Mouse (Mus musculus) neural tube, embryonic 12.5 days (tissue): ENCODE measurements around the gene Miox. TPM values are rescaled to one million over a fixed set of nuclear protein-coding genes. Genes with fewer than 3 reads are reported as not detected.
A peak's percentile ranks its signal among the peaks of the same experiment; 100 is the strongest.

Experiments used
- ATAC-seq: fragments of 200-750 bp; cut with Nextera tagmentation; 2 replicates; pipeline ENCODE4 v1.8.0; 2017; ENCODE audit warnings: low read depth, mild to moderate bottlenecking, moderate TSS enrichment, moderate library complexity; ENCODE audit not compliant: low FRiP score
- H3K27ac ChIP-seq: fragments of 300-500 bp; sonication (generic); 2 replicates; pipeline ENCODE4 v1.5.1; 2016
- H3K27me3 ChIP-seq: fragments of 300-500 bp; sonication (generic); replicated peaks from 2 replicates; pipeline ENCODE4 v1.6.1; 2016; ENCODE audit warnings: mild to moderate bottlenecking
- H3K36me3 ChIP-seq: fragments of 300-500 bp; sonication (generic); 2 replicates; pipeline ENCODE4 v1.6.1; 2016; ENCODE audit warnings: mild to moderate bottlenecking
- H3K4me1 ChIP-seq: fragments of 300-500 bp; sonication (generic); 2 replicates; pipeline ENCODE4 v1.6.1; 2016
- H3K4me2 ChIP-seq: fragments of 300-500 bp; sonication (generic); replicated peaks from 2 replicates; pipeline ENCODE4 v1.6.1; 2016; ENCODE audit warnings: mild to moderate bottlenecking
- H3K4me3 ChIP-seq: fragments of 300-500 bp; sonication (generic); 2 replicates; pipeline ENCODE4 v1.5.1; 2016
- H3K9ac ChIP-seq: fragments of 300-500 bp; sonication (generic); 2 replicates; pipeline ENCODE4 v1.6.1; 2016; ENCODE audit warnings: mild to moderate bottlenecking
- H3K9me3 ChIP-seq: fragments of 300-500 bp; sonication (generic); 2 replicates; pipeline ENCODE4 v1.6.1; 2016; ENCODE audit warnings: mild to moderate bottlenecking
- WGBS: fragments of 180-500 bp; shearing (Covaris S2); methylation state at CpG from one replicate; pipeline ENCODE4 v1.1.7; 2016; 5-methylcytosine and 5-hydroxymethylcytosine counted together
- polyA plus RNA-seq: library from polyadenylated mRNA; unstranded; fragments of >200 nt; fragmentation: Nextera tagmentation; extraction: Ambion mirVana; gene quantifications from 2 replicates; pipeline ENCODE4 v1.2.1, GENCODE M21; 2016

The Miox gene
- polyA plus RNA-seq, 1 experiment from 2014 or later = not detected

DNA sequence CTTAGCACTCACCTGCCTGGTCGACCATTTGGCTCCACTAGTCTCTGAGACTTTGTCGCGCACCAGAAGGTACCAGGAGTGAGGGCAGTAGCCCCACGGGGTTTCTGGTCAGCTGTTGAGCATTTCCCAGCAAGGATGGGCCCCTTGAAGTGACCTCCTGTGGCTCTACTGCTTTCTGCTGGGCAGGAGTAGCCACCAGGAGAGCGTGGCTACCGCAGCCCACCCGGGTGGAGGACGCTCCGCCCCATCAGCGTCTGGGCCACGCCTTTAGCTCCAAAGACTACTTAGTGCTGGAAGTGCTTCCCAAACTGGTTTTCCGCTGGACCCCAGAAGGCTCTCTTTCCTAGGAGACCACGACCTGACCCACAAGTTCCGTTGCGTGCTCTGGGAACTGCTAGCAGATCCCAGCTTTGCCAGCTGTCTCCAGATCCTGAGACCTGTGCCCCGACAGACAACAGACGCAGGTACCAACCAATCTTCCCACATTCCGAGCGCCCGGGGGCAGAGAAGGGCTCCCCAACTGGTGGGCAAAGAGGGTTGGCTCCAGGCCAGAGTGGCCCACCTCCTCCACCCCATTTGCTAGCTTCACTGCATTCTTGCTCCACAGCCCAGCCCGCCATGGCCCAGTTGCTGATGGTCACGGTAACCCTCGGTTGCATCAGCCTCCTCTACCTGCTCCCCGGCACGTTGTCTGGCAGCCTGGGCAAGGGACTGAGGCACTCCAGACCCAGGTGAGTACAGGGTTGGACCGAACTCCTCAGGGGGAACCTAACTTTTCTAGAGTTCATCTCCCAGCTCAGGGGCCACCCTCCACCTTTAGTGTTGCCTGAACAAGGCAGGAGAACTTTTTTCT, 11.3 kb upstream of the Miox start, which contains the start of gene Adm2:
Gene Adm2 (plus strand): TSS at position 51 of the 853 bp plus-strand sequence.
- H3K4me3 ChIP-seq = no peak within 1 kb of the TSS; the same call in 1 of the 2 replicates
- H3K36me3 ChIP-seq = no peaks in the 10 kb centered on the region
- H3K4me2 ChIP-seq = peak within 1 kb of the TSS; percentile 42
- peaks cover 15% of the 10 kb centered on the region for H3K27me3 ChIP-seq
- peaks cover 4% of the 10 kb centered on the region; the same call in 1 of the 2 replicates for H3K4me1 ChIP-seq
- ATAC-seq = no peak
- H3K9me3 ChIP-seq = no peaks in the 10 kb centered on the region
- WGBS = 8% methylated on average over 26 of the region's 26 CpGs
- H3K9ac ChIP-seq = no peak within 1 kb of the TSS
- H3K27ac ChIP-seq = no peak within 1 kb of the TSS

DNA sequence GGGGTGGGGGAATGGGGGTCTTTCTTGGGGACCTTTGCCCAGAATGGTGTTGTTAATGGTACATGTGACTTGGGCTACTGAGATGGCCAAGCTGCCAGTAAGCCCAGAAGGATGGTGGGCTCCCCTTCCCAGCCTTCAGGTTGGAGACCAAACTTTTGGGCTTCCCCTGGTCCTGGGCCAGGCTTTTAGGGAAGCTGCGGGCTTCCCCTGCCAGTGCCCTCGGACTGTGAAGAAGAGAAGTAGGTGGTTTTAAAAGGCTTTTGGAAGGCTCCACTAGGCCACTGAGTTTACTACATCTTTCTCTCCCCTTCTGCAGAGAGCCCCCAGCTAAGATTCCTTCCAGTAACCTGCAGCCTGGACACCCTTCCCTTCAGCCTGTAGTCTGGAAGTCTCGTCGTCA, 10.5 kb upstream of the Miox start:
- no peak overlapping the region for H3K4me3 ChIP-seq
- H3K4me1 ChIP-seq = peaks cover 4% of the 10 kb centered on the region; the same call in 1 of the 2 replicates
- ATAC-seq = no peak
- 91% methylated on average over 4 of the region's 4 CpGs for WGBS
- H3K27me3 ChIP-seq = peaks cover 15% of the 10 kb centered on the region
- H3K27ac ChIP-seq = no peak overlapping the region
- no peaks in the 10 kb centered on the region for H3K9me3 ChIP-seq
- H3K36me3 ChIP-seq = no peaks in the 10 kb centered on the region
- no peak overlapping the region for H3K4me2 ChIP-seq
- H3K9ac ChIP-seq = no peak overlapping the region

DNA sequence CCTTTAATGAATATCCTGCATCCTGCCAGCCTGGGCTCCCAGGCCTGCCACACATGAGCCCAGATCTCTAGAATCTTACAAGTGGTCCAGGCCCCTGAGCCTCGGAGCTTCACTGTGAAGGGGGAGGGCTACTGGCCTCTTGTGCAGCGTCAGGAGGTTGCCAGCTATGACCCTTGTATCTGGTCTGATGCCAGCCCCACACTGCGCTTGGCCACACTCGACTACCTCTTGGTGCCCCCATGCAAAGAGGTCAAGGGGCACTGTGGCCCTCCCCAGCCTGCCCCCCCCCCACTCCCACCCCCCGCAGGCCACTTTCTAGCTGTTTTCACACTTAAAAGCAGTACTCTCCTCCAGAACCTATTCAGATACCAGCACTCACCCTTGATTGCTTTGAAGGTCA, 7.8 kb upstream of the Miox start:
- peaks cover 4% of the 10 kb centered on the region; the same call in 1 of the 2 replicates for H3K4me1 ChIP-seq
- 74% methylated on average over 5 of the region's 5 CpGs for WGBS
- no peak overlapping the region for H3K4me2 ChIP-seq
- no peak overlapping the region for H3K27ac ChIP-seq
- peaks cover 15% of the 10 kb centered on the region for H3K27me3 ChIP-seq
- no peak overlapping the region for H3K9ac ChIP-seq
- H3K9me3 ChIP-seq = no peaks in the 10 kb centered on the region
- ATAC-seq = no peak
- H3K4me3 ChIP-seq = no peak overlapping the region
- no peaks in the 10 kb centered on the region for H3K36me3 ChIP-seq

DNA sequence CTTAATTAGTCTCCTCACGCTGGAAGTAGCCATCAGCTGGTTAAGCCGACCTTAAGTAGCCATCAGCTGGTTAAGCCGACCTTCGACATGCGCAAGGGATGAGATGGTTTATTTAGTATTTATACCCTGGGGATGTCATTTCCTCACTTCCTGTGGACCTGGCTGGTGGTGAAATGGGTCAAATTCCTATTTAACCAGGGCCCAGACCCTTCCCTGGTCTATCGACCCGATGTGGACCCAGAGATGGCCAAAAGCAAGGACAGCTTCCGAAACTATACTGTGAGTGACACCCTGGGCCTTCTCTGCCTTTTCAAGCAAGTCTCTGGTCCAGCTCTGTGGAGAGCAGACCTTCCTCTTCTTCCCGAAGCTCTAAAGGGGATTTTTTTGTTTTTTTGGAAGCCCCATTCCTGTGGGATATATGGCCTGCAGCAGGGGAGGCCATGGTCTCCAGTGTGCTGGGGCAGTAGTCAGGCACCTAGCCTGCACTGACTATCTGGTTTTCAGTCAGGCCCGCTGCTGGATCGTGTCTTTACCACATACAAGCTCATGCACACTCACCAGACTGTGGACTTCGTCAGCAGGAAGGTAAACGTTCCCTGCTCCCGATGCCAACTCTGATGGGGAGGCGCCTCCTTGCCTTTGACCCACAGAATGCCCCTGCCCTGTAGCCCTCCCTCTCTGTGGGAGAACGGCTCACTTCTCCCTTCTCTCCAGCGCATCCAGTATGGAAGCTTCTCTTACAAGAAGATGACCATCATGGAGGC, 758 bp downstream of the Miox start:
- Histone ChIP-seq H3K27me3 (no peaks in the 10 kb centered on the region), H3K9me3 (no peaks in the 10 kb centered on the region), H3K4me1 (no peaks in the 10 kb centered on the region), H3K27ac (no peak overlapping the region), H3K4me3 (no peak overlapping the region), H3K4me2 (no peak overlapping the region), H3K36me3 (no peaks in the 10 kb centered on the region), H3K9ac (no peak overlapping the region)
- WGBS = 87% methylated on average over 17 of the region's 17 CpGs
- no peak for ATAC-seq

DNA sequence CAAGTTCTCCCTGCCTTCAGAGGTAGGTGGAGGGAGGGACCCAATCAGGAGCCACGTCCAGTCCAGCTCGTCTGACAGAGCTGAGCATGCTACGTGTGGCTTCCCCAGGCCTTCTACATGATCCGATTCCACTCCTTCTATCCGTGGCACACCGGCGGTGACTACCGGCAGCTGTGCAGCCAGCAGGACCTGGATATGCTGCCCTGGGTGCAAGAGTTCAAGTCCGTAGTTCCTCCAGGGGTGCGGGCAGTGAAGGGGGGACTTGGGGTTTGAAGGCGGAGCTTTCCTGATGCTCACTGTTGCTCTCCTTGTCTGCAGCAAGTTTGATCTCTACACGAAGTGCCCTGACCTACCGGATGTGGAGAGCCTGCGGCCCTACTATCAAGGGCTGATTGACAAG, 2.2 kb downstream of the Miox start:
- Histone ChIP-seq H3K9ac (no peak overlapping the region), H3K4me3 (no peak overlapping the region), H3K9me3 (no peaks in the 10 kb centered on the region), H3K27ac (no peak overlapping the region), H3K36me3 (no peaks in the 10 kb centered on the region), H3K4me1 (no peaks in the 10 kb centered on the region), H3K4me2 (no peak overlapping the region), H3K27me3 (no peaks in the 10 kb centered on the region)
- 89% methylated on average over 14 of the region's 14 CpGs for WGBS
- ATAC-seq = no peak

DNA sequence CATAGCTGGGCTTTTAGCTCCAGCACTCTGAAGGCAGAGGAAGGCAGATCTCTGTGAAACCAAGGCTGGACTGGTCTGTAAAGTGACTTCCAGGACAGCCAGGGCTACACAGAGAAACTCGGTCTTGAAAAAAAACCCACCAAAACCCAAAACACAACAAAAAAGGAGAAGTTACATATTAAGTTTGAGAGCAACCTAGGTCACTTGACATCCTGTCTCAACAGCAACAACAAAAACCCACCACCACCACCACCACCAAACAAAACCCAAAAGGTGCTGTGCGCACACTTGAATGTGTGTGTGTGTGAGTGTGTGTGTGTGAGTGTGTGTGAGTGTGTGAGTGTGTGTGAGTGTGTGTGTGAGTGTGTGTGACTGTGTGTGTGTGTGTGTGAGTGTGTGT, 5.5 kb downstream of the Miox start:
- 84% methylated on average over 2 of the region's 2 CpGs for WGBS
- no peak overlapping the region for H3K27ac ChIP-seq
- no peak for ATAC-seq

DNA sequence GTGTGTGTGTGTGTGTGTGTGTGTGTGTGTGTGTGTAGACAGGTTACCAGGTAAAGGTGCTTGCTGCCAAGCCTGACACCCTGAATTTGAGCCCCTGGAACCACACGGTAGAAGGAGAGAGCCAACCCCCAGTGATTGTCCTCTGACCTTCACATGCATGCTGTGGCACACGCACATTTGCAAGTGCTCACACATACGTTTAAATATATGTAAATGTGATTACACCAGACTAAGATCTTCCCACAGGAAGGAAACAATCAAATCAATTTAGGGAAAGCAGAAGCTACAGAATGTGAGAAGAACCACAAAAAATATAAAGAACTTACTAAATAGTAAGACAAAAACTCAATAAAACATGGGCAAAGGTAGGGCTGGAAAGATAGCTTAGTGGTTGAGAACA, 5.9 kb downstream of the Miox start:
- no peak for ATAC-seq
- 85% methylated on average over 3 of the region's 3 CpGs for WGBS
- Histone ChIP-seq H3K4me1 (no peaks in the 10 kb centered on the region), H3K4me2 (no peak overlapping the region), H3K36me3 (no peaks in the 10 kb centered on the region), H3K9ac (no peak overlapping the region), H3K9me3 (no peaks in the 10 kb centered on the region), H3K27me3 (no peaks in the 10 kb centered on the region), H3K27ac (no peak overlapping the region), H3K4me3 (no peak overlapping the region)

More for the DNA sequence above, 5.5 kb downstream of the Miox start:
- no peaks in the 10 kb centered on the region for H3K36me3 ChIP-seq
- H3K4me3 ChIP-seq = no peak overlapping the region
- H3K9me3 ChIP-seq = no peaks in the 10 kb centered on the region
- no peaks in the 10 kb centered on the region for H3K27me3 ChIP-seq
- no peak overlapping the region for H3K9ac ChIP-seq
- H3K4me1 ChIP-seq = no peaks in the 10 kb centered on the region
- no peak overlapping the region for H3K4me2 ChIP-seq

DNA sequence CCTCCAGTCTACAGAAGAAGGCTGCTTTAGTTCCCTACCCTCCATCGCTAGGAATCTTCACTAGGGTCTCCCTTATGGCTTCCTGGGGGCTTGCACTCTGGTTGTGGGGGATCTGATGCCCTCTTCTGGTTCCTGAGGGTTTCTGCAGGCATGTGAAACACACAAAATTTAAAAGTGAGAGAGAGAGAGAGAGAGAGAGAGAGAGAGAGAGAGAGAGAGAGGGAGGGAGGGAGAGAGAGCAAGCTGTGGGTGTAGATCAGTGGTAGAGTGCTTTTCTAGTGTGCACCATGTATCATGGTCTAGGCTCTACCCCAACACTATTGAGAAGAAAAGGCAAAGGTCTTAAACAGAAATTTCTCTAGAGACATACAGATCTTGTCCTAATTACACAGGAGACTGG, 7.5 kb downstream of the Miox start:
- ATAC-seq = no peak
- no peak overlapping the region for H3K27ac ChIP-seq
- H3K4me3 ChIP-seq = no peak overlapping the region
- no peaks in the 10 kb centered on the region for H3K36me3 ChIP-seq
- H3K4me1 ChIP-seq = no peaks in the 10 kb centered on the region
- 48% methylated on average over 1 of the region's 1 CpGs for WGBS
- no peaks in the 10 kb centered on the region for H3K27me3 ChIP-seq
- H3K9ac ChIP-seq = no peak overlapping the region
- H3K4me2 ChIP-seq = no peak overlapping the region
- no peaks in the 10 kb centered on the region for H3K9me3 ChIP-seq

DNA sequence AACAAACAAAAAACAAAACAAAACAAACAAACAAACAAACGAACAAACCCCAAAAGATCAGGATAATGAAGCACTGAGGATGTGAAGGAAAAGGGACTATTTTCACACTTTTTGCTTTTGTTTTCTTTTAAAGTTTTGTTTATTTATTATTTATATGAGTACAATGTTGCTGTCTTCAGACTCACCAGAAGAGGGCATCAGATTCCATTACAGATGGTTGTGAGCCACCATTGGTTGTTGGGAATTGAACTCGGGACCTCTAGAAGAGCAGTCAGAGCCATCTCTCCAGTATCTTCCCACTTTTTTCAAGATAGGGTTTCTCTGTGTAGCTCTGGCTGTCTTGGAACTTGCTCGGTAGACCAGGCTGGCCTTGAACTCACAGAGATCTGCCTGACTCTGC, 9.1 kb downstream of the Miox start:
- ATAC-seq = no peak
- 84% methylated on average over 3 of the region's 3 CpGs for WGBS
- Histone ChIP-seq H3K27me3 (no peaks in the 10 kb centered on the region), H3K27ac (no peak overlapping the region), H3K4me2 (no peak overlapping the region), H3K9me3 (no peaks in the 10 kb centered on the region), H3K9ac (no peak overlapping the region), H3K36me3 (no peaks in the 10 kb centered on the region), H3K4me3 (no peak overlapping the region), H3K4me1 (no peaks in the 10 kb centered on the region)

DNA sequence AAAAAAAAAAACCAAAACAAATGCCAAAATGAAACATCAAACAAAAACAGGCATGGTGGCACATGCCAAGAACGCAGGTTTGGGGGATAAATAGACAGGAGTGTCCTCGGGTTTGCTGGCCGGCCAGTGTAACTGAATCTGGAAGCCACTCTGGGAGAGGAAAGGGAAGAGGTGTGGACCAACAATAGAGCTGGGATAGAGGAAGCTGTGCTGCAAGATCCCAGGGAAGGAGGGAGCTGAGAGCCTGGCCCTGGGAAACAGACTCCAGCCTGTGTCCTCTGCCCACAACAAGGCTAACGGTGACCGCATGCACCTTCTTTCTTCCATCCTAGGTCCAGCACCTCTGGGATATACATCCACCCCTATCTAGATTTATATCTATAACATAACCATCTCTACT, 16.2 kb downstream of the Miox start:
- Histone ChIP-seq H3K9me3 (no peaks in the 10 kb centered on the region), H3K4me1 (peaks cover 12% of the 10 kb centered on the region), H3K36me3 (peaks cover 39% of the 10 kb centered on the region), H3K27me3 (no peaks in the 10 kb centered on the region), H3K27ac (no peak overlapping the region), H3K4me2 (no peak overlapping the region), H3K9ac (no peak overlapping the region), H3K4me3 (no peak overlapping the region)
- no peak for ATAC-seq
- 85% methylated on average over 5 of the region's 5 CpGs for WGBS

DNA sequence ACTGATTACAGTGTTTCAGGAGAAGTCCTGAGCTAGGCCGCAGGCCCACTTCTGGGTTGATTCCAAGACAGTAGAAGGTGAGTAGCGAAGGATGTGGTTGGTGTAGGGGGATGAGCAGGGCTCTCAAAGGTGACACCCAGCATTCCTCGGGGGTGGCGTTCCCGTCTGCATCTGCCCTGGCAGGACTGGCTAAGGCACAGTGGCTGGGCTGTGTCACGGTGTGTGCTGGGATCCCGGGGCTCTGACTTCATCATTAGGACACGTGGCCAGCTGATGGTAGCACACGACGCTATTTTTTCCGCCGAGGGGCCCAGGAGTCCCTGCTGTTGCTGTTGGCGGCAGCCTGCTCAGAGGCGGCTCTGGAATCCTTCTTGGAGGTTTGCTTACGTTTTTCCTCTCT, 17.1 kb downstream of the Miox start:
- no peak overlapping the region for H3K9ac ChIP-seq
- no peak overlapping the region for H3K4me3 ChIP-seq
- WGBS = 89% methylated on average over 15 of the region's 15 CpGs
- ATAC-seq = no peak
- no peak overlapping the region for H3K4me2 ChIP-seq
- H3K27me3 ChIP-seq = no peaks in the 10 kb centered on the region
- H3K9me3 ChIP-seq = no peaks in the 10 kb centered on the region
- peaks cover 12% of the 10 kb centered on the region for H3K4me1 ChIP-seq
- H3K27ac ChIP-seq = no peak overlapping the region
- H3K36me3 ChIP-seq = peaks cover 39% of the 10 kb centered on the region

DNA sequence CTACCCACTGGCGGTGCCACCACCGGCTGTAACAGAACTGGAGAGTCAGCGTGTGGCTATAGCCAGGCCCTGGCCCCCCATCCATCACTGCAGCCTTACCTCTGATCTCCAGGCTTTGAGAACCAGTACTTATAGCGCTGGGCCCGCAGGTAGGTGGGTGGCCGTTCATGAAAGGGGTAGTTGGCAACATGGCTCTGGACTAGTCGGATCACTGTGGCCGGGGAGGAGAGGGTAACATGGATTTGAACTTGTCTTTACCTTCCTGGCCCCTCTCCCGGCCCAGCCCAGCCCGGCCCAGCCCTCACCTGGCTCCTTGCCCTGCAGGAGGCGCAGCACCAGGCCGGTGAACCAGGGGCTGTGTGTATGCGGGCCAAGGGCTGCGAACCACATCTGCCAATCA, 17.9 kb downstream of the Miox start:
- peaks cover 39% of the 10 kb centered on the region for H3K36me3 ChIP-seq
- no peak overlapping the region for H3K4me3 ChIP-seq
- H3K27ac ChIP-seq = no peak overlapping the region
- no peaks in the 10 kb centered on the region for H3K27me3 ChIP-seq
- 94% methylated on average over 14 of the region's 14 CpGs for WGBS
- H3K4me1 ChIP-seq = peaks cover 15% of the 10 kb centered on the region
- no peak overlapping the region for H3K4me2 ChIP-seq
- H3K9ac ChIP-seq = no peak overlapping the region
- no peak for ATAC-seq
- H3K9me3 ChIP-seq = no peaks in the 10 kb centered on the region
